Mouse (Mus musculus) midbrain, embryonic 16.5 days (tissue): Measurements from ENCODE around the gene Slc43a1. TPM values are rescaled to one million over a fixed set of nuclear protein-coding genes. Genes with fewer than 3 reads are reported as not detected.

Experiments
- ATAC-seq: fragments of 200-750 bp; cut with Nextera tagmentation; 2 replicates; pipeline ENCODE4 v1.8.0; 2017; ENCODE audit warnings: moderate TSS enrichment
- H3K27ac ChIP-seq: fragments of 300-500 bp; sonication (generic); 2 replicates; pipeline ENCODE4 v1.5.1; 2014; ENCODE audit warnings: mild to moderate bottlenecking, low read length, mixed read lengths
- H3K27me3 ChIP-seq: fragments of 300-500 bp; sonication (generic); 2 replicates; pipeline ENCODE4 v1.6.1; 2014; ENCODE audit warnings: low read depth, low read length, mixed read lengths; ENCODE audit not compliant: control insufficient read depth, insufficient read depth
- H3K36me3 ChIP-seq: fragments of 300-500 bp; sonication (generic); 2 replicates; pipeline ENCODE4 v1.6.1; 2014; ENCODE audit warnings: mild to moderate bottlenecking, low read length, moderate library complexity, mixed read lengths; ENCODE audit not compliant: control insufficient read depth, insufficient read depth
- H3K4me1 ChIP-seq: fragments of 300-500 bp; sonication (generic); 2 replicates; pipeline ENCODE4 v1.6.1; 2014; ENCODE audit warnings: mild to moderate bottlenecking, low read length, mixed read lengths; ENCODE audit not compliant: control insufficient read depth, insufficient read depth
- H3K4me2 ChIP-seq: fragments of 300-500 bp; sonication (generic); 2 replicates; pipeline ENCODE4 v1.6.1; 2014; ENCODE audit warnings: mild to moderate bottlenecking, low read length, mixed read lengths
- H3K4me3 ChIP-seq: fragments of 300-500 bp; sonication (generic); 2 replicates; pipeline ENCODE4 v1.5.1; 2014; ENCODE audit warnings: low read depth, mild to moderate bottlenecking, low read length, moderate library complexity, mixed read lengths
- H3K9ac ChIP-seq: fragments of 300-500 bp; sonication (generic); 2 replicates; pipeline ENCODE4 v1.6.1; 2014; ENCODE audit warnings: low read depth, low read length, mixed read lengths
- H3K9me3 ChIP-seq: fragments of 300-500 bp; sonication (generic); replicated peaks from 2 replicates; pipeline ENCODE4 v1.6.1; 2014; ENCODE audit warnings: mild to moderate bottlenecking, low read length, mixed read lengths; ENCODE audit not compliant: control insufficient read depth, poor library complexity, severe bottlenecking
- WGBS: fragments of 180-500 bp; shearing (Covaris S2); extraction: QIAGEN DNeasy Blood & Tissue Kit; methylation state at CpG from one replicate; pipeline ENCODE4 v1.1.7; 2014; 5-methylcytosine and 5-hydroxymethylcytosine counted together
- polyA plus RNA-seq: library from polyadenylated mRNA; unstranded; fragments of >200 nt; fragmentation: Nextera tagmentation; extraction: Ambion mirVana; gene quantifications from 2 replicates; pipeline ENCODE4 v1.2.1, GENCODE M21; 2015

The Slc43a1 gene
- polyA plus RNA-seq, 1 experiment from 2014 or later = 0.73 TPM

DNA sequence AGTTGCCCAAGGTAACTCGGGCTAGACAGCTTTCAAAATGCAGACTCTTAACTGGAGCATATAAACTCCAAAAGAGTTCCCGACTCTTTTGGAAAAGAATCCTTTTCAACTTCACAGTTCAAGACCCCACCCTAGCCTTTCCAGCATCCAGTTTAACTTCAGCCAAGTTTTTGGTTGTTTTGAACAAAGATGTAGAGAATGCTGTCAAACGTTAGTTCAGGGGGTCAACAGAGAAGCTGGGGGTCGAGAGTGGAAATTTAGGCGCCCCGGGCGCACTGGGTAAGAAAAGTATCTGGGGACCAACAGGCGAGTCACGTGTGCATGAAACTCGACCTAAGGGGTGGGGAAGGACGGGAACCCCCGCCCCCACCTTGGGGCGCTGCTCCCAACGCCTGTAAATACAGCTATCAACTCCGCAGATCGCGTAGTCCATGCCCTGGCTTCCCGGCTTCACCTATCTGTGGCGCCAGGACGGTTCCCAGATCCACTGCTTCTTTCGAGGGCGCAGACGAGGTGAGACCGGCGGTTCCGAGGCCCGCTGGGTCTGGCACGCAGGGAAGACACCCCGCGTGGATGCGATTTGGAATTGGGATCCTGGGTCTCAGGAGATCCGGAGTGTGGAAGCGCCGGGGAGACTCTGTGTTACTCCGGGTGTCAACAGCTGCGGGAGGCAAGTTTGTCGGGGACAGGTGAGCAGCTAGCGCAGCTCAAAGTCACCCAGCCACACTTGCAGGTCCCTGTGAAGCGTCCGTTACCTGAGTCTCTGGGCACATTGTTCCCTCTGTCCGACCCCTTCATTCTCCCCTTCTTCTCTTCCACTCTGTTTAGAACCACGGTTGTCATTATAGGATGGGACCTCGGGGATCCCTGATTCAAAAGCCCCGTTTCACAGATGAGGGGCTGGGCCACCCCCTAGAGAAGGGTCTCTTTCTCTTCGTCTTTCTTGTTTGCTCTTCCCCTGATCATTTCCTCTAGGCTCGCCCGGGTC is 637 bp downstream of the Slc43a1 start:
- H3K27me3 ChIP-seq = peaks cover 48% of the 10 kb centered on the region
- whole genome bisulfite sequencing = under 1% methylated on average over 47 of the region's 47 CpGs
- ATAC-seq = no peak; the same call in 1 of the 2 replicates

DNA sequence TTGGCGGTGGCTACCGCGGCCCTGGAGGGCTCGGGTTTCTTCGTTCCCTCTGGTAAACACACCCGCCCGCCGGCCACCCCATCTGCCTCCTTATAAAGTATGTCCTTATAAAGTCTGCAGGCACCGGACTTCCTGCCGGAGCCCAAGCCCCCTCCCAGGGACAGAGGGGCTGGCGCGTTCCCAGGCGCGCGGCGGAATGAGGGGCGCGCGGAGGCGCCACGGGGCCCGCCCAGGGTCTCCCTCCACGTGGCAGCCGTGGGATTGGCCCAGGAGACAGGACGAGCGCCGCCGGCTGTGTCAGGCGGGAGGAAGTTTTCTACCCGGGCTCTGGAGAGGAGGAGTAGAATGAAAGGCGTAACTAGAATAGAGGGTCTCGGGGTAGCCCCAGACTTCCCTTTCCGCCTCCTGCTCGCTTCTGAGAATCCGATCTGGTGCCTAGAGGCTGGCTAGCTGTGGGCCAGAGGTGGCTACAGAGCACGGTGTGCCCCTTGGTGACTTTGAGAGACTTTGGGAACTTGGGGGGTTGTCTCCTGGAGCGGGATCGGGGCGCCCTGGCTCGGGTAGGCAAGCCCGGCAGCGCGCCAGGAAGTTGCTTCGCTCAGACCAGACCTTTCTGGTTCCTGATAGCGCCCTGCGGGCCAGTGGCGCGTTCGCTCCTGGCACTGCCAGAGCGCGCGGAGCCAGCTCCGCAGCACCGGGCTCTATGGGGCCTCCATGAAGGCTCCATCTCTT is 1.5 kb downstream of the Slc43a1 start:
- H3K9ac ChIP-seq = peak overlapping the region; percentile 67
- H3K4me2 ChIP-seq = peak overlapping the region; percentile 100
- under 1% methylated on average over 54 of the region's 54 CpGs for WGBS
- H3K27ac ChIP-seq = no peak overlapping the region
- peak; percentile 83 for ATAC-seq
- no peaks in the 10 kb centered on the region for H3K36me3 ChIP-seq
- H3K27me3 ChIP-seq = peaks cover 48% of the 10 kb centered on the region
- H3K4me1 ChIP-seq = peaks cover 19% of the 10 kb centered on the region
- no peaks in the 10 kb centered on the region for H3K9me3 ChIP-seq
- peak overlapping the region; percentile 61 for H3K4me3 ChIP-seq

More for the DNA sequence above, 637 bp downstream of the Slc43a1 start:
- Histone ChIP-seq H3K36me3 (no peaks in the 10 kb centered on the region), H3K4me3 (peak overlapping the region; percentile 61), H3K4me2 (peak overlapping the region; percentile 100), H3K9me3 (no peaks in the 10 kb centered on the region), H3K4me1 (peaks cover 19% of the 10 kb centered on the region), H3K27ac (no peak overlapping the region), H3K9ac (peak overlapping the region; percentile 67)

DNA sequence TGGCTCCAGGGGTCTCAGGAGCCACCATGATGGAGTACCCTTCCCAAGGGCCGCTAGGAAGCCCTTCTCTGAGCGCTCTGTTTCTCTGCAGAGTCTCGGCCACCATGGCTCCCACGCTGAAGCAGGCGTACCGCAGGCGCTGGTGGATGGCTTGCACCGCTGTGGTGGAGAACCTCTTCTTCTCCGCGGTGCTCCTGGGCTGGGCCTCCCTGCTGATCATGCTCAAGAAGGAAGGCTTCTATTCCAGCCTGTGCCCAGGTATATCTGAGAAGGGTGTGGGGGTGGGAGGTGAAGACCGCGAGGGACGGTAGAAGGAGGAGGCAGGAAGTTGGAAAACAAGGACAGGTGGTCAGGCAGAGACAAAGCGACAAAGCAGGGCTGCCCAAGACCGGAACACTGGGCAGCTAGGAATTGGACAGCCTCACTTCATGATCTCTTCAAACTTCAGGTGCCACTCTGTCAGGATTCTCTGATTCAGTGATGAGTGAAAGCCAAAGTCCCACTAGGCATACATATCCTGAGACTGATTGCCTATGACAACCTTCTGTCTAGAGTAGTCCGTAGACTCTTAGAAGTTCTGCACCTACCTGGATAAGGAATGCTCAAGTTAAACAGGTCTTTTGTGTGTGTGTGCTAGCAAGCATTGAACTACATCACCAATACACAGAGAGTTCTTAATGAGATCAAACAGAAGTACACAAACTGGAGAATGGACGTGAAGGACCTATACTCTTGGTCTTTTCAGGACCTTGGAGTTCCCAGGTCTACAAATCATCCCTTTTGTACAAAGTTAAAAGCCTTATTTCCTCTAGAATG is 2.3 kb downstream of the Slc43a1 start:
- Histone ChIP-seq H3K4me2 (peak overlapping the region; percentile 100), H3K9ac (peak overlapping the region; percentile 67), H3K36me3 (no peaks in the 10 kb centered on the region), H3K9me3 (no peaks in the 10 kb centered on the region), H3K27me3 (peaks cover 48% of the 10 kb centered on the region), H3K4me1 (peaks cover 19% of the 10 kb centered on the region), H3K4me3 (peak overlapping the region; percentile 61), H3K27ac (no peak overlapping the region)
- WGBS = 8% methylated on average over 17 of the region's 17 CpGs
- ATAC-seq = peak; percentile 14; the same call in 1 of the 2 replicates

DNA sequence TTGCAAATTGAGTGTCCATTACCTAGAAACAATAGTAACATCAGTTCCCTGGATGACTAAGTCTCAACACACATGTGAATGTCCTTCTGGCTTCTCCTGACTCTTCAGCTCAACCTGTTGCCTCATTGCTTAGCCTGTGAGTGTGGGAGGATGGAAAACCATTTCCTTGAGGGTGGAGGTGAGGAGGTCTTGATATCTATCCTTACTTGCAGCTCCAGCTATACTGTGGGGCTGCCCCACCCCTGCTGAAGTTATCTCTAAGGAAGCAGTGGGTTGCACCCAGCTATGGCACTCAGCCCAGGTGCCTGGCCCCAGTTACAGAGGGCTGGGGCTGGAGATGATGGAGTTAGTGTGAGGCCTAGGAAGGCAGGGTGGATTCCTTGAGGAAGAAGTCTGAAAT is 3.3 kb downstream of the Slc43a1 start:
- H3K9ac ChIP-seq = no peak overlapping the region
- no peak overlapping the region for H3K4me3 ChIP-seq
- no peak overlapping the region for H3K27ac ChIP-seq
- H3K4me2 ChIP-seq = no peak overlapping the region
- H3K27me3 ChIP-seq = peaks cover 46% of the 10 kb centered on the region
- no peaks in the 10 kb centered on the region for H3K9me3 ChIP-seq
- no peak for ATAC-seq
- H3K36me3 ChIP-seq = no peaks in the 10 kb centered on the region
- peaks cover 19% of the 10 kb centered on the region for H3K4me1 ChIP-seq

DNA sequence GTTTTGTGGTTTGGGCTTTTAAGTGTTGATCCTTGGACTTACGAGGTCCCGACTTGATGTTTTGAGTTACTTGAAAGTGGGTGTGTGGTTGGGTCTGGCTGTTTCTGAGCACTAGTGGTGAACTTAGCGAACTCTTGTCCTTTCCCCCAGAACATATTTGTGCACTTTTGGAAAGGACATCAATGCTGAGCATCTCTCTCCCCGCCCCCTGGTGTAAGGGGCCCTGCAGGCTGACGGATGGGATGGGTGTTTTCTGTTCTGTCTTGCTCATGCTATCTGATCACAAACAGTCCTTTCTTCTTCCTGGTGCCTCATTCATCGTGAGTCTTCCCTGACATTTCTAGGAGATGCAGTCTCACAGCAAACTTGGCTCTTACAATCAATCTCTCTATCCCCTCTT is 5.0 kb downstream of the Slc43a1 start:
- no peaks in the 10 kb centered on the region for H3K9me3 ChIP-seq
- 94% methylated on average over 6 of the region's 6 CpGs for WGBS
- H3K4me3 ChIP-seq = no peak overlapping the region
- H3K4me1 ChIP-seq = peaks cover 19% of the 10 kb centered on the region
- H3K4me2 ChIP-seq = no peak overlapping the region
- no peak overlapping the region for H3K27ac ChIP-seq
- no peaks in the 10 kb centered on the region for H3K36me3 ChIP-seq
- ATAC-seq = no peak
- H3K9ac ChIP-seq = no peak overlapping the region
- peaks cover 32% of the 10 kb centered on the region for H3K27me3 ChIP-seq

DNA sequence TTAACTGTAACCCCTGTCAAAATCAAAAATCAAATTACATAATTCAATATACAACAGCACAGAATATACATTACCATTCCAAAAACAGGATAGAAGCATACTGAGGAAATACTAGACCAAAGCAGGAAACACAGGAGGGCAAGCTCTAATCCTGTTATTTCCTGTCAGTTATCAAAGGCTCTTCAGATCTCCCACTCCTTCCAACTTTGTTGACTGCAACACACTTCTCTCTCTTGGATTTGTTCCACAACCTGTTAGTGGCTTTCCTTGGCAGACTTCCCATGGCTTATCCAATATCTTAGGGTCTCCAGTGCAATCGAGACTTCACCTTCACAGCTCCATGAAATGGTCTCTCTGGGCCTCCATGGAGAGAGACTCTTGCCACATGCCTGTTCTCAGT is 6.6 kb downstream of the Slc43a1 start:
- no peaks in the 10 kb centered on the region for H3K36me3 ChIP-seq
- H3K27me3 ChIP-seq = peaks cover 17% of the 10 kb centered on the region
- no peaks in the 10 kb centered on the region for H3K9me3 ChIP-seq
- no peak for ATAC-seq
- 73% methylated on average over 1 of the region's 1 CpGs for WGBS
- H3K4me1 ChIP-seq = peaks cover 7% of the 10 kb centered on the region; the same call in 1 of the 2 replicates
- no peak overlapping the region for H3K4me3 ChIP-seq
- H3K4me2 ChIP-seq = no peak overlapping the region
- no peak overlapping the region for H3K27ac ChIP-seq
- H3K9ac ChIP-seq = no peak overlapping the region

DNA sequence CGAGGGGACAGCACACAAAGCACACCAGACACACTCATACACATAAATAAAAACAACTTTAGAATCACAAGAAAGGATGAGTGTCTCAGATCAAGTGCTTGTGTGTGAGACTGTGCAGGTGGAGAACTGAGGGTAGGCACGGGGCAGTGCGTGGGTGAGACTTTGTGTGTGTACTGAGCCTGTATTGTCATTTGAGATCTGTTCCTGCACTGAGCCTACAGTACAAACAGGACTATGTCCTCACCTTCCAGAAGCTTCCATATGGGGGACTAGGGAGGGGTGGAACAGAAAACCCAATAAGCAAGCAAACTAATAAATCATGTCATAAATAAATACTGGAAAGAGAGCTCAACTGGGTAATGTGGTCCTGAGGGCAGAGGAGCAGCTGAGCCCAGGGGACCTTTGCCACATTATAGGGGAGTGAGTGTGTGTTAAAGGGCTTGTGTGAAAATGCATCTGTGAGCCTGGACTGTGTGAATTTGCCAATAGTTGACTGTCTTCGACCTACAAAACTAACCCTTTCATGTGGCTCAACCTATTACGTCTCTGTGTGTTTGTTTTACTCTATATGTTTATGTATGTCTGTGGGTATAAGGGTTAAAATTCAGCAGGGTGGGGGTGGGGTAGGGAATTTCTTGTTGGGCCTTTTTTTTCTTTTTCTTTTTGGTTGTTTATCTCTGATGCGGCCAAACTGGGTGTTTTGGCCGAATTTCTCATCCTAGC is 11.9 kb downstream of the Slc43a1 start:
- H3K9me3 ChIP-seq = no peaks in the 10 kb centered on the region
- WGBS = 61% methylated on average over 7 of the region's 7 CpGs
- H3K4me2 ChIP-seq = no peak overlapping the region

More for the DNA sequence above, 11.9 kb downstream of the Slc43a1 start:
- Histone ChIP-seq H3K9ac (no peak overlapping the region), H3K4me3 (no peak overlapping the region), H3K36me3 (no peaks in the 10 kb centered on the region), H3K4me1 (no peaks in the 10 kb centered on the region), H3K27ac (no peak overlapping the region), H3K27me3 (no peaks in the 10 kb centered on the region)
- ATAC-seq = no peak
